In genomic region chr14:73064460-73064859, GRCm38 (mm10) we compare ENCODE assay signal across 19 mouse cellular contexts. TPM values are rescaled to one million over a fixed set of nuclear protein-coding genes. Genes with fewer than 3 reads are reported as not detected.
"Had no signal": no experiment of that assay in that cellular context is flagged by ENCODE, and none has a peak within 500 bp of the region (broad histone marks: within the 10 kb centered on the region; RNA-seq: fewer than 3 reads in every experiment).

No protein-coding gene starts in this region.

- DNase-seq: kidney, adult 11 months; kidney, adult 8-10 months; kidney, postnatal 10 days; kidney, postnatal 36 days; layer of hippocampus, postnatal 36 days; liver, embryonic 13.5 days; lung, adult 2 months; lung, postnatal 14 days; lung, postnatal 4 days; right cerebral cortex, adult 18-20 months; right cerebral cortex, postnatal 14 days; right cerebral cortex, postnatal 4 days; thymus, adult 18-20 months; thymus, postnatal 36 days had no signal

- ATAC-seq: midbrain, embryonic 15.5 days had no signal

RNA-seq across cellular contexts. Expression of gene Cysltr2, which starts 15.5 kb away (rescaled TPM):
- polyA plus RNA-seq: limb, embryonic 11.5 days; midbrain, embryonic 12.5 days; myocyte; stomach, embryonic 15.5 days had no signal
